Mouse (Mus musculus): ENCODE results near the gene Camk1. TPM values are rescaled to one million over a fixed set of nuclear protein-coding genes. Genes with fewer than 3 reads are reported as not detected.

Gene Camk1
- polyA plus RNA-seq, 1 experiment from 2014 or later: 82.7 TPM

DNA sequence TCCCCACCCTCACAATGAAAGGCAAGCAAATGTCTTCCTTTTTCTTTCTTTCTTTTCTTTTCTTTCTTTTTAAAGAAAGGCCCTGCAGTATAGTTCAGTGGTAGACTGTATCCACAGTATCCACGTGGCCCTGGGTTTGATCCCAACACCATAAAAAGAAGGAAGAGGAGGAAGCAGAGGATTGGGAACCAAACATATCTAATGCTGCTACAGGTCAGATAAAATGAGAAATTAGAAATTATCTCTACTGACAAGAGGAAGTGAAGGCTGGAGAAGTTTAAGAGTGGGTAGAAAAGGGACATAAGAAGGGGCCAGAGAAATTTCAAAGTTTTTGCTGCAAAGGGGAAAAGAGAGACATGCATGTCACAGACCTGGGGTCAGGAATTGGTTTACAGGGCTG is 57.5 kb downstream of the Camk1 start:
- no peak overlapping the region for H3K27ac ChIP-seq
- no peaks in the 10 kb centered on the region for H3K9me3 ChIP-seq
- peaks cover 48% of the 10 kb centered on the region for H3K27me3 ChIP-seq (ENCODE audit: insufficient read depth, poor library complexity, severe bottlenecking)
- H3K36me3 ChIP-seq: no peaks in the 10 kb centered on the region
- DNase-seq (ENCODE audit: low spot score): no peak
- no peak overlapping the region for H3K4me3 ChIP-seq
- 63% methylated on average over 1 of the region's 1 CpGs for WGBS
- H3K4me1 ChIP-seq: peaks cover 19% of the 10 kb centered on the region

- H3K4me1 ChIP-seq: peaks cover 19% of the 10 kb centered on the region
- WGBS: 71% methylated on average over 3 of the region's 3 CpGs
- no peak overlapping the region for H3K4me3 ChIP-seq
- H3K27me3 ChIP-seq (ENCODE audit: insufficient read depth, poor library complexity, severe bottlenecking): peaks cover 50% of the 10 kb centered on the region
- H3K36me3 ChIP-seq: peaks cover 3% of the 10 kb centered on the region; the same call in 1 of the 2 replicates
- no peak for DNase-seq (ENCODE audit: low spot score)
- H3K27ac ChIP-seq: no peak overlapping the region
- H3K9me3 ChIP-seq: no peaks in the 10 kb centered on the region
These were observed 58.9 kb downstream of the Camk1 start for GRCm38 (mm10) chr6:113284931-113285330.

Other genes starting within 250 kb of the Camk1 start
- 0.49 and 1.0 TPM in 2 replicates for gene Lhfpl4, start 148.6 kb downstream of the Camk1 start, polyA plus RNA-seq (2016; fragmentation: Nextera tagmentation; extraction: Ambion mirVana)
- 29.7 and 36.6 TPM in 2 replicates for gene Mtmr14, start 106.1 kb downstream of the Camk1 start, polyA plus RNA-seq (2016; fragmentation: Nextera tagmentation; extraction: Ambion mirVana)
- 0.05 TPM in 1 of 2 replicates, not detected in the other for gene Cpne9, start 61.7 kb downstream of the Camk1 start, polyA plus RNA-seq (2016; fragmentation: Nextera tagmentation; extraction: Ambion mirVana)
- 15.0 and 17.7 TPM in 2 replicates for gene Brpf1, start 36.8 kb downstream of the Camk1 start, polyA plus RNA-seq (2016; fragmentation: Nextera tagmentation; extraction: Ambion mirVana)
- gene Ogg1, start 17.0 kb downstream of the Camk1 start, polyA plus RNA-seq (2016; fragmentation: Nextera tagmentation; extraction: Ambion mirVana): 13.6 and 15.9 TPM in 2 replicates
- gene Tada3, start 33.9 kb upstream of the Camk1 start, polyA plus RNA-seq (2016; fragmentation: Nextera tagmentation; extraction: Ambion mirVana): 46.7 TPM in 2 replicates
- gene Arpc4, start 34.1 kb upstream of the Camk1 start, polyA plus RNA-seq (2016; fragmentation: Nextera tagmentation; extraction: Ambion mirVana): 330 and 356 TPM in 2 replicates
- 2.0 and 2.5 TPM in 2 replicates for gene Ttll3, start 45.3 kb upstream of the Camk1 start, polyA plus RNA-seq (2016; fragmentation: Nextera tagmentation; extraction: Ambion mirVana)
- 23.4 and 26.1 TPM in 2 replicates for gene Rpusd3, start 75.4 kb upstream of the Camk1 start, polyA plus RNA-seq (2016; fragmentation: Nextera tagmentation; extraction: Ambion mirVana)
- gene Cidec, start 91.8 kb upstream of the Camk1 start, polyA plus RNA-seq (2016; fragmentation: Nextera tagmentation; extraction: Ambion mirVana): 0.10 TPM in 1 of 2 replicates, not detected in the other
- gene Jagn1, start 98.6 kb upstream of the Camk1 start, polyA plus RNA-seq (2016; fragmentation: Nextera tagmentation; extraction: Ambion mirVana): 79.5 and 89.1 TPM in 2 replicates
- 1.9 and 3.6 TPM in 2 replicates for gene Il17re, start 114.5 kb upstream of the Camk1 start, polyA plus RNA-seq (2016; fragmentation: Nextera tagmentation; extraction: Ambion mirVana)
- gene Il17rc, start 127.4 kb upstream of the Camk1 start, polyA plus RNA-seq (2016; fragmentation: Nextera tagmentation; extraction: Ambion mirVana): 4.3 and 4.5 TPM in 2 replicates
- 42.1 and 57.8 TPM in 2 replicates for gene Creld1, start 139.3 kb upstream of the Camk1 start, polyA plus RNA-seq (2016; fragmentation: Nextera tagmentation; extraction: Ambion mirVana)
- gene Prrt3, start 157.9 kb upstream of the Camk1 start, polyA plus RNA-seq (2016; fragmentation: Nextera tagmentation; extraction: Ambion mirVana): 0.32 and 0.41 TPM in 2 replicates
- gene Emc3, start 187.7 kb upstream of the Camk1 start, polyA plus RNA-seq (2016; fragmentation: Nextera tagmentation; extraction: Ambion mirVana): 88.0 and 90.2 TPM in 2 replicates
- 12.6 and 13.9 TPM in 2 replicates for gene Fancd2, start 187.7 kb upstream of the Camk1 start, polyA plus RNA-seq (2016; fragmentation: Nextera tagmentation; extraction: Ambion mirVana)

Measured in heart, embryonic 10.5 days (tissue).